Mouse (Mus musculus): ENCODE results near the gene D7Ertd443e. TPM values are rescaled to one million over a fixed set of nuclear protein-coding genes. Genes with fewer than 3 reads are reported as not detected.

Gene D7Ertd443e
- polyA plus RNA-seq, 1 experiment from 2014 or later: 0.95 TPM

- under 1% methylated on average over 90 of the region's 90 CpGs for WGBS
- no peaks in the 10 kb centered on the region for H3K36me3 ChIP-seq
- H3K9ac ChIP-seq: peak overlapping the region; percentile 57
- peak overlapping the region; percentile 66 for H3K4me3 ChIP-seq
- H3K27ac ChIP-seq: peak overlapping the region; percentile 89
- peaks cover 32% of the 10 kb centered on the region for H3K4me1 ChIP-seq
- H3K9me3 ChIP-seq: no peaks in the 10 kb centered on the region
- peak; percentile 57 for ATAC-seq (ENCODE audit: insufficient number of reproducible peaks, low FRiP score, low TSS enrichment, low read depth)
- H3K27me3 ChIP-seq: peaks cover 32% of the 10 kb centered on the region
- H3K4me2 ChIP-seq: peak overlapping the region; percentile 94
These were observed 160.5 kb downstream of the D7Ertd443e start for GRCm38 (mm10) chr7:134224741-134225612.

DNA sequence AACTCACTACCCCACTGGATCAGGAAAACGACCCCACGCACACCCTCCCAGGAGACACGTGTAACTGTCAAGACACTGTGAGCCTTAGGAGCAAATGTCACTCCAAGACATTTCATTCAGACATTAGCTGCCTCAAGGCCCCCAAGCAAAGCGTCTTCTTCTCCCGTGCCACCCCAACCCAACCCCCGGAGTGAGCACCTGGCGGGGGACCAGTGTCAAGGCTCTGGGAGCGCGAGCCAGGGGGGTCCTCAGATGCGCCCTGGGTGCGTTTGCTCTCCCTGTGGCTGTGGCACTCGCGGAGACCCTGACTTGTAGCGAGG lies 161.1 kb downstream of the D7Ertd443e start:
- H3K4me3 ChIP-seq: peak overlapping the region; percentile 66
- H3K4me1 ChIP-seq: peaks cover 32% of the 10 kb centered on the region
- H3K9ac ChIP-seq: peak overlapping the region; percentile 57
- H3K27me3 ChIP-seq: peaks cover 32% of the 10 kb centered on the region
- H3K9me3 ChIP-seq: no peaks in the 10 kb centered on the region
- peak overlapping the region; percentile 94 for H3K4me2 ChIP-seq
- H3K27ac ChIP-seq: peak overlapping the region; percentile 89
- no peaks in the 10 kb centered on the region for H3K36me3 ChIP-seq
- 0% methylated on average over 14 of the region's 14 CpGs for WGBS
- ATAC-seq (ENCODE audit: insufficient number of reproducible peaks, low FRiP score, low TSS enrichment, low read depth): 0 out of 2 replicates have a peak, but pooled peaks have one; percentile 2

- no peak overlapping the region for H3K27ac ChIP-seq
- 28% methylated on average over 16 of the region's 16 CpGs for WGBS
- no peak overlapping the region for H3K9ac ChIP-seq
- no peaks in the 10 kb centered on the region for H3K9me3 ChIP-seq
- H3K4me3 ChIP-seq: peak overlapping the region; percentile 66
- peaks cover 32% of the 10 kb centered on the region for H3K27me3 ChIP-seq
- no peaks in the 10 kb centered on the region for H3K36me3 ChIP-seq
- no peak for ATAC-seq (ENCODE audit: insufficient number of reproducible peaks, low FRiP score, low TSS enrichment, low read depth)
- peaks cover 32% of the 10 kb centered on the region for H3K4me1 ChIP-seq
- H3K4me2 ChIP-seq: peak overlapping the region; percentile 94
These were observed 161.9 kb downstream of the D7Ertd443e start for GRCm38 (mm10) chr7:134223444-134224161.

Other genes with a start within 250 kb of the D7Ertd443e start
- 8.1 and 9.3 TPM in 2 replicates for gene Adam12, start 153.5 kb downstream of the D7Ertd443e start, polyA plus RNA-seq (2015; fragmentation: Nextera tagmentation; extraction: Ambion mirVana)